Mouse (Mus musculus): Measurements from ENCODE around the gene Cnot10. TPM values are rescaled to one million over a fixed set of nuclear protein-coding genes. Genes with fewer than 3 reads are reported as not detected.
A peak's percentile ranks its signal among the peaks of the same experiment; 100 is the strongest.
"Not testable (repeated sequence)": the region's sequence is repeated elsewhere in the genome, so short reads cannot be mapped to it uniquely, and the experiment has no call there.

Gene Cnot10
- polyA plus RNA-seq, 1 experiment: 61.0 TPM

DNA sequence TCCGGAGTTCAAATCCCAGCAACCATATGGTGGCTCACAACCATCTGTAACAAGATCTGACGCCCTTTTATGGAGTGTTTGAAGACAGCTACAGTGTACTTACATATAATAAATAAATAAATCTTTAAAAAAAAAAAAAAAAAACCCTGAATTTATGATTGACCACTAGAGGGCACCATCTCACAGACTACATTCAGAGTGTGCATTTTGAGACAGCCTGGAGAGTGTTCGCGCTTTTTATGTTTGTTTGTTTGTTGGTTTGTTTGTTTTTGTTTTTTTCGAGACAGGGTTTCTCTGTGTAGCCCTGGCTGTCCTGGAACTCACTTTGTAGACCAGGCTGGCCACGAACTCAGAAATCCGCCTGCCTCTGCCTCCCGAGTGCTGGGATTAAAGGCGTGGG is 8.5 kb upstream of the Cnot10 start:
- peak; percentile 4 for TF ChIP-seq CTCF (IDR thresholded peaks at IDR 0.05; ENCODE audit: low read depth, low read length)
- not testable (repeated sequence) for H3K4me1 ChIP-seq (ENCODE audit: control insufficient read depth, insufficient read depth, low read length); H3K27me3 ChIP-seq (ENCODE audit: control insufficient read depth, insufficient read depth, low read length, poor library complexity, severe bottlenecking); H3K36me3 ChIP-seq (ENCODE audit: control insufficient read depth, insufficient read depth, low read length, poor library complexity, severe bottlenecking); H3K27ac ChIP-seq (ENCODE audit: insufficient read depth, low read length); H3K9me3 ChIP-seq (replicated peaks; ENCODE audit: control insufficient read depth, insufficient read depth, low read length, poor library complexity, severe bottlenecking); H3K9ac ChIP-seq (ENCODE audit: low read depth, poor library complexity, severe bottlenecking); H3K4me3 ChIP-seq (ENCODE audit: low read depth, low read length)

DNA sequence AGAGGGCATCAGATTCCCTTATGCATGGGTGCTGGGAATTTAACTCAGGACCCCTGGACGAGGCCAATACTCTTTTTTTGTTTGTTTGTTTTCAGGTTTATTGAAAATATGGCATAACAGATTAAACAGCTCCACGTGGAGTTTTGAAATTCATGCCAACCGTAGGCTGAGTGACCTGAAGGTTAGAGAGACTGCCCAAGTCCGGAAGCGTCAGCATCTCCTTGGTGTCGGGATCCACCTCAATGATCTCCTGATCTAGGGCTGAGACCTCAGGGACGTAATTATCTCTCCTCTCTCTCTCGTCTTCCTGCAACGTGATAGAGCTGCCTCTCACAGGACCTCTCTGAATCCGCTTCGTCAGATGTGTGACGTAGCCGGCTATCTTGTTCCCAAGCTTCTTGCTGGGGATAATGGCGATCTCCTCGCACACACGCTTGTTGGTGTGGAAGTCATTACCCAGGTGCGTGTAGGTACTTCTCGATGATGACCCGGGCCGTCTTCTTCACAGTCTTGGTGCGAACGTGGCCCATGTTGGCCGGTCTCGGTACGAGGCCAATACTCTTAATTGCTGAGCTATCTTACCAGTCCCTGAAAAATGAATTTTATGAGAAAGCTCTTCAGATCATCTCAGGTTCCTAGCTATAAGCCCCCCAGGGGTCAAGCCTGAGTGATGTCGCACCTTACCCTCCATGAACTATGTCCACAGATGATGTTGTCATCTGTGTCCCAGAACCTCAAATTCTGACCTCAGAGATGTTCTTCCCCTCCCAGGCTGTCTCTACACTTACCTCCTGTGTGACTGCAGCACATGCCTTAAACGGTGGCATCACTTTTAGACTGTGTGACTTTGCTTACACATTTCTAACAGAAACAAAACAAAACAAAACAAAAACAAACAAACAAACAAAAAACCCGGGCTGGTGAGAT is 7.8 kb upstream of the Cnot10 start:
- H3K36me3 ChIP-seq (ENCODE audit: control insufficient read depth, insufficient read depth, low read length, poor library complexity, severe bottlenecking): no peaks in the 10 kb centered on the region
- H3K4me3 ChIP-seq (ENCODE audit: low read depth, low read length): no peak overlapping the region
- H3K9ac ChIP-seq (ENCODE audit: low read depth, poor library complexity, severe bottlenecking): no peak overlapping the region
- no peaks in the 10 kb centered on the region for H3K4me1 ChIP-seq (ENCODE audit: control insufficient read depth, insufficient read depth, low read length)
- no peak for TF ChIP-seq EP300 (IDR thresholded peaks at IDR 0.05; ENCODE audit: insufficient read depth, low read depth, low read length)
- no peak overlapping the region for H3K27ac ChIP-seq (ENCODE audit: insufficient read depth, low read length)
- no peaks in the 10 kb centered on the region for H3K27me3 ChIP-seq (ENCODE audit: control insufficient read depth, insufficient read depth, low read length, poor library complexity, severe bottlenecking)
- no peaks in the 10 kb centered on the region; the same call in 1 of the 2 replicates for H3K9me3 ChIP-seq (replicated peaks; ENCODE audit: control insufficient read depth, insufficient read depth, low read length, poor library complexity, severe bottlenecking)

DNA sequence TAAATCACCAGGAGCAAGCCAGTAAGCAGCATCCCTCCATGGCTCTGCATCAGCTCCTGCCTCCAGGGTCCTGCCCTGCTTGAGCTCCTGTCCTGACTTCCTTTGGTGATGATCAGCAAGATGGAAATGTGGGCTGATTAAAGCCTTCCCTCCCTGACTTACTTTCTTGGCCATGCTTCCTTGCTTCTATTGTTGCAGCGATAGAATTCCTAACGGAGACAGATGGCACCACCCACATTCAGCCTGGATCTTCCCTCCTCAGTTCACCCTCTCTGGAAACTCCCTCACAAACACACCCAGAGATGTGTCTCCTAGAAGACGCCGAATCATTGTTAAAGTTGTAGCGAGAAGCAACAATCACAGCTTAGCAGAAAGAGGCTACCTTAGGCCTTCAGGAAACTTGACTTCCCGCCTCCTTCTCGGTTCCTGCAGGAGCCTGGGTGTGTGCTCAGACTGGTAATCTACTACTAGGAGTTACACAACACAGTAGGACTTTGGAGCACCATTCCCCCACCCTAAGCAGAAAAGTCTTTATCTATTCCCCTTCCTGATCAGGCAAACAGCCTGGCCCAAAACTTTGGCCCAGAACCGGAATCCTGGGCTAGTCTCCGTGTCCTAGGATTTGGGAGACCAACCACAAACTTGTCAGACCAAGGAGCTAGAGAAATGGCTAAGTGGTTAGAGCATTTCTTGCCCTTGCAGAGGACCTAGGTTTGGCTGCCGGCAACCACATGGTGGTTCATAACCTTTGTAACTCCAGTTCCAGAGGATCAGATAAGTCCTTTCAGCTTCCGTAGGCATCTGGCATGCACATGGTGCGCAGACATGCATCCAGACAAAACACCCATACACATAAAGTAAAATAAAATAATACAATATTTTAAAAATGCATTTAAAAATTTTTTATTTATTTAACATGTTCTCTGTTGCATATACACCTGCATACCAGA is 6.8 kb upstream of the Cnot10 start:
- Histone ChIP-seq H3K4me1 (ENCODE audit: control insufficient read depth, insufficient read depth, low read length) (no peaks in the 10 kb centered on the region), H3K9ac (ENCODE audit: low read depth, poor library complexity, severe bottlenecking) (0 out of 2 replicates have a peak overlapping the region, but pooled peaks have one; percentile 9), H3K4me3 (ENCODE audit: low read depth, low read length) (no peak overlapping the region), H3K36me3 (ENCODE audit: control insufficient read depth, insufficient read depth, low read length, poor library complexity, severe bottlenecking) (no peaks in the 10 kb centered on the region), H3K27me3 (ENCODE audit: control insufficient read depth, insufficient read depth, low read length, poor library complexity, severe bottlenecking) (no peaks in the 10 kb centered on the region), H3K27ac (ENCODE audit: insufficient read depth, low read length) (peak overlapping the region; percentile 60), H3K9me3 (replicated peaks; ENCODE audit: control insufficient read depth, insufficient read depth, low read length, poor library complexity, severe bottlenecking) (no peaks in the 10 kb centered on the region)
- TF ChIP-seq POLR2A (IDR thresholded peaks at IDR 0.05; ENCODE audit: insufficient read depth, low read length): no peak
- no peak for TF ChIP-seq CTCF (IDR thresholded peaks at IDR 0.05; ENCODE audit: low read depth, low read length)
- TF ChIP-seq EP300 (IDR thresholded peaks at IDR 0.05; ENCODE audit: insufficient read depth, low read depth, low read length): no peak

DNA sequence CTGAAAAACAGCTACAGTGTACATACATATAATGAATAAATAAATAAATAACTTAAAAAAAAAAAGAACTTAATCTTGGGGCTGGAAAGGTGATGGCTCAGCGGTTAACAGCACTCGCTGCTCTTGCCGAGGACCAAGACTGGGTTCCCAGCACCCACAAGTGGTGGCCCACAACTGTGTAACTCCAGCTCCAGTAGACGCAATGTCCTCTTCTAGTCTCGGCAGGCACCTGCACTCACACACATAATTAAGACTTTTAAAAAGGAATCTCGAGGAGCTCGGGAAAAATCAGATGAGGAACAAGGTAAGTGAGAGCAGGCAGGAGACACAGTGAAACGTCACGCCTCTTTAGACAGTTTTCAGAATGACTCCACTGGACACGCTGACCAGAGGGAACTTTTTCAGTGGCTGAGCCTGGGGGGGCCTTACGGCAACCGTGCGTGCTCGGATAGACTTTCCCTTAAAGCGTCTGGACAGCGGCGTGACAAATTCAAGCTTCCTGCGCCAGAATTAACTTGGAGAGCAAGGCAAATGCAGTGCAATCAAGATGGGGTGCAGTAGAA is 717 bp downstream of the Cnot10 start:
- no peaks in the 10 kb centered on the region for H3K9me3 ChIP-seq (replicated peaks; ENCODE audit: control insufficient read depth, insufficient read depth, low read length, poor library complexity, severe bottlenecking)
- TF ChIP-seq POLR2A (IDR thresholded peaks at IDR 0.05; ENCODE audit: insufficient read depth, low read length) (no peak), EP300 (IDR thresholded peaks at IDR 0.05; ENCODE audit: insufficient read depth, low read depth, low read length) (no peak), CTCF (IDR thresholded peaks at IDR 0.05; ENCODE audit: low read depth, low read length) (no peak)
- peak overlapping the region; percentile 71 for H3K9ac ChIP-seq (ENCODE audit: low read depth, poor library complexity, severe bottlenecking)
- peak overlapping the region; percentile 86 for H3K4me3 ChIP-seq (ENCODE audit: low read depth, low read length)
- no peaks in the 10 kb centered on the region for H3K4me1 ChIP-seq (ENCODE audit: control insufficient read depth, insufficient read depth, low read length)
- no peaks in the 10 kb centered on the region for H3K27me3 ChIP-seq (ENCODE audit: control insufficient read depth, insufficient read depth, low read length, poor library complexity, severe bottlenecking)
- H3K27ac ChIP-seq (ENCODE audit: insufficient read depth, low read length): peak overlapping the region; percentile 5; the same call in 1 of the 2 replicates
- peaks cover 5% of the 10 kb centered on the region; the same call in 1 of the 2 replicates for H3K36me3 ChIP-seq (ENCODE audit: control insufficient read depth, insufficient read depth, low read length, poor library complexity, severe bottlenecking)

DNA sequence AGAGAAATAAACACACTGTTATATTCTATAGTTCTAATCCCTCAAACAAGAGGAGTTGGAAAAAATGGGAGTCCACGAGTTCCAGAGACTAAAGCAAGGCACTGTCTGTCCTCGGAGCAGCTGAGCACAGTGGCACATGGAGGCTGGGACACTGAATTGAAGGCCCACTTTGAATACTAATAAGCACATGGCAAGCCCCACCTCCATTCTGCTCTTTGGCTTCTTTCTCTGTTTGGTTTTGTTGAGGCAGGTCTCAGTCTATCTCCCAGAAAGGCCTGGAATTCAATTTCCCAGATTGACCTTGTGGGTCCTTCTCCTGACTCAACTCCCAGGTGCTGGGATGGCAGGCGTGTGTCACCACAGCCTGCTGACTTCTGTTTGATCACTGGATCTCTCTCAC is 3.2 kb downstream of the Cnot10 start:
- Histone ChIP-seq H3K4me1 (ENCODE audit: control insufficient read depth, insufficient read depth, low read length) (no peaks in the 10 kb centered on the region), H3K9ac (ENCODE audit: low read depth, poor library complexity, severe bottlenecking) (no peak overlapping the region), H3K9me3 (replicated peaks; ENCODE audit: control insufficient read depth, insufficient read depth, low read length, poor library complexity, severe bottlenecking) (no peaks in the 10 kb centered on the region), H3K4me3 (ENCODE audit: low read depth, low read length) (no peak overlapping the region), H3K27ac (ENCODE audit: insufficient read depth, low read length) (no peak overlapping the region), H3K27me3 (ENCODE audit: control insufficient read depth, insufficient read depth, low read length, poor library complexity, severe bottlenecking) (no peaks in the 10 kb centered on the region), H3K36me3 (ENCODE audit: control insufficient read depth, insufficient read depth, low read length, poor library complexity, severe bottlenecking) (peaks cover 9% of the 10 kb centered on the region)
- no peak for TF ChIP-seq POLR2A (IDR thresholded peaks at IDR 0.05; ENCODE audit: insufficient read depth, low read length)
- TF ChIP-seq EP300 (IDR thresholded peaks at IDR 0.05; ENCODE audit: insufficient read depth, low read depth, low read length): no peak
- TF ChIP-seq CTCF (IDR thresholded peaks at IDR 0.05; ENCODE audit: low read depth, low read length): no peak

Data from ES-Bruce4 (cell line).